Mouse (Mus musculus) MEL (cell line): Measurements from ENCODE around the gene Uqcc1.

ENCODE experiments used
- BHLHE40 ChIP-seq: IDR thresholded peaks from 2 replicates; pipeline ENCODE4 v1.6.1; 2012; ENCODE audit warnings: low read depth, mild to moderate bottlenecking, inconsistent platforms, low read length, improper control_type of control experiment, borderline replicate concordance
- CHD2 ChIP-seq: IDR thresholded peaks from 2 replicates; pipeline ENCODE4 v1.6.1; 2011; ENCODE audit warnings: low read length, improper control_type of control experiment
- CTCF ChIP-seq, 3 experiments: IDR thresholded peaks in 2 of 3; conservative IDR thresholded peaks in 1 of 3; 2 replicates each; pipeline ENCODE4 v1.5.1; 2011 to 2012; ENCODE audit warnings: low read length in 3 of 3, low read depth in 2 of 3, mild to moderate bottlenecking in 2 of 3, improper control_type of control experiment in 1 of 3, inconsistent platforms in 1 of 3, mixed read lengths in 1 of 3, moderate library complexity in 1 of 3; ENCODE audit not compliant: control insufficient read depth in 1 of 3, insufficient read depth in 1 of 3, poor library complexity in 1 of 3, severe bottlenecking in 1 of 3
- MAFK ChIP-seq: IDR thresholded peaks from 2 replicates; pipeline ENCODE4 v1.6.1; 2011; ENCODE audit warnings: low read depth, mild to moderate bottlenecking, low read length, improper control_type of control experiment, borderline replicate concordance
- MYC ChIP-seq: IDR thresholded peaks from 2 replicates; pipeline ENCODE4 v1.6.1; 2011; ENCODE audit warnings: low read depth, mild to moderate bottlenecking, low read length, improper control_type of control experiment, moderate library complexity
- NRF1 ChIP-seq: IDR thresholded peaks from 2 replicates; pipeline ENCODE4 v1.6.1; 2014; ENCODE audit warnings: low read depth, mild to moderate bottlenecking, inconsistent platforms, low read length, improper control_type of control experiment, moderate library complexity; ENCODE audit not compliant: poor library complexity, insufficient read depth, severe bottlenecking
- POLR2A ChIP-seq, 2 experiments: IDR thresholded peaks; 2 replicates each; pipeline ENCODE4 v1.6.1; 2011 to 2012; ENCODE audit warnings: low read length in 2 of 2, mild to moderate bottlenecking in 2 of 2, control low read depth in 1 of 2, improper control_type of control experiment in 1 of 2, low read depth in 1 of 2, moderate library complexity in 1 of 2; ENCODE audit not compliant: control insufficient read depth in 1 of 2, insufficient read depth in 1 of 2, poor library complexity in 1 of 2
- RAD21 ChIP-seq: IDR thresholded peaks from 2 replicates; pipeline ENCODE4 v1.6.1; 2011; ENCODE audit warnings: mild to moderate bottlenecking, low read depth, low read length, improper control_type of control experiment
- SMC3 ChIP-seq: IDR thresholded peaks from 2 replicates; pipeline ENCODE4 v1.6.1; 2011; ENCODE audit warnings: low read depth, low read length, improper control_type of control experiment
- USF1 ChIP-seq: IDR thresholded peaks from 2 replicates; pipeline ENCODE4 v1.6.1; 2014; ENCODE audit warnings: low read depth, mild to moderate bottlenecking, inconsistent platforms, low read length, improper control_type of control experiment, moderate library complexity
- ZC3H11A ChIP-seq: IDR thresholded peaks from 2 replicates; pipeline ENCODE4 v1.6.1; 2012; ENCODE audit warnings: low read depth, mild to moderate bottlenecking, inconsistent platforms, low read length, improper control_type of control experiment
- ZMIZ1 ChIP-seq: IDR thresholded peaks from 2 replicates; pipeline ENCODE4 v1.6.1; 2012; ENCODE audit warnings: low read depth, mild to moderate bottlenecking, inconsistent platforms, low read length, improper control_type of control experiment, moderate library complexity
- ZNF384 ChIP-seq: IDR thresholded peaks from 2 replicates; pipeline ENCODE4 v1.6.1; 2012; ENCODE audit warnings: low read depth, mild to moderate bottlenecking, inconsistent platforms, low read length, improper control_type of control experiment

DNA sequence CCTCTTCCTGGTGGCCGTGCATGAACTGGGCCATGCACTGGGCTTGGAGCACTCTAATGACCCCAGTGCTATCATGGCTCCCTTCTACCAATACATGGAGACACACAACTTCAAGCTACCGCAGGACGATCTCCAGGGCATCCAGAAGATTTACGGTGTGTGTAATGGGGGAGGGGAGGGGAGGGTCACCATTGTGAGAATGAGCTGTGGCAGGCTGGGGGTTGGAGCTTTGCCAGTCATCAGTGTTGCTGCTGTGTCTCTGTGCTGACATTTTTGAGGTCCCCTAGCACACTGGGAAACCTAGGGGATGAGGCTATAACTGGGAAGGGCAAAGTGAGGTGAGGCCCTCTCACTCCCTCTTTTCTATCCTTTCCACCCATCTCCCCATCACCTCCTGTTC is 122.7 kb downstream of the Uqcc1 start:
- TF ChIP-seq CTCF (IDR thresholded peaks at IDR 0.05 in 2 of 3, conservative IDR thresholded peaks at IDR 0.05 in 1 of 3; ENCODE audit: control insufficient read depth in 1 of 3, insufficient read depth in 1 of 3, low read depth in 2 of 3, low read length in 3 of 3, poor library complexity in 1 of 3, severe bottlenecking in 1 of 3), result no peak
- no peak for TF ChIP-seq BHLHE40
- no peak for TF ChIP-seq USF1
- TF ChIP-seq ZC3H11A, result no peak
- no peak for TF ChIP-seq ZNF384
- TF ChIP-seq ZMIZ1, result no peak
- no peak for TF ChIP-seq MYC
- TF ChIP-seq MAFK, result no peak
- TF ChIP-seq POLR2A (IDR thresholded peaks at IDR 0.05; ENCODE audit: control insufficient read depth in 1 of 2, insufficient read depth in 1 of 2, low read depth in 1 of 2, low read length in 2 of 2, poor library complexity in 1 of 2), result no peak
- TF ChIP-seq NRF1, result no peak
- no peak for TF ChIP-seq SMC3
- no peak for TF ChIP-seq RAD21
- TF ChIP-seq CHD2, result no peak
